Mouse (Mus musculus): ENCODE measurements at regions not wholly inside any gene's neighbourhood (a gene's known extent, or its start where the extent isn't known, plus 50 kb on each side); places are given as distances from the start of the nearest gene placed in this dataset.

GRCm38 (mm10) chr7:67428388-67428787 is 55.7 kb upstream of the Mef2a start:
- TF ChIP-seq CTCF (IDR thresholded peaks at IDR 0.05; ENCODE audit: insufficient read depth, low read depth, low read length) (no peak), POLR2A (IDR thresholded peaks at IDR 0.05; ENCODE audit: insufficient read depth, low read depth, low read length) (no peak)
